Mouse (Mus musculus) E14TG2a.4 (cell line): ENCODE measurements at regions not wholly inside any gene's neighbourhood (a gene's known extent, or its start where the extent isn't known, plus 50 kb on each side); places are given as distances from the start of the nearest gene placed in this dataset.

ENCODE experiments used
- H3K27me3 ChIP-seq: 2 replicates; pipeline ENCODE4 v1.6.1; 2014; ENCODE audit warnings: low read length, control low read depth; ENCODE audit not compliant: insufficient read depth
- H3K36me3 ChIP-seq: 2 replicates; pipeline ENCODE4 v1.6.1; 2014; ENCODE audit warnings: low read length, control low read depth; ENCODE audit not compliant: insufficient read depth
- H3K4me1 ChIP-seq: replicated peaks from 2 replicates; pipeline ENCODE4 v1.6.1; 2014; ENCODE audit warnings: low read depth, low read length, control low read depth
- H3K4me3 ChIP-seq: replicated peaks from 2 replicates; pipeline ENCODE4 v1.5.1; 2014; ENCODE audit warnings: mild to moderate bottlenecking, low read length
- H3K9me3 ChIP-seq: 2 replicates; pipeline ENCODE4 v1.6.1; 2014; ENCODE audit warnings: low read length, control low read depth
- CTCF ChIP-seq: conservative IDR thresholded peaks from 2 replicates; pipeline ENCODE4 v1.5.1; 2014; ENCODE audit warnings: low read length
- NANOG ChIP-seq: IDR thresholded peaks from 2 replicates; pipeline ENCODE4 v1.6.1; 2014; ENCODE audit warnings: borderline replicate concordance, low read length, mixed read lengths
- POU5F1 ChIP-seq: IDR thresholded peaks from 2 replicates; pipeline ENCODE4 v1.6.1; 2014; ENCODE audit warnings: low read length, borderline replicate concordance

DNA sequence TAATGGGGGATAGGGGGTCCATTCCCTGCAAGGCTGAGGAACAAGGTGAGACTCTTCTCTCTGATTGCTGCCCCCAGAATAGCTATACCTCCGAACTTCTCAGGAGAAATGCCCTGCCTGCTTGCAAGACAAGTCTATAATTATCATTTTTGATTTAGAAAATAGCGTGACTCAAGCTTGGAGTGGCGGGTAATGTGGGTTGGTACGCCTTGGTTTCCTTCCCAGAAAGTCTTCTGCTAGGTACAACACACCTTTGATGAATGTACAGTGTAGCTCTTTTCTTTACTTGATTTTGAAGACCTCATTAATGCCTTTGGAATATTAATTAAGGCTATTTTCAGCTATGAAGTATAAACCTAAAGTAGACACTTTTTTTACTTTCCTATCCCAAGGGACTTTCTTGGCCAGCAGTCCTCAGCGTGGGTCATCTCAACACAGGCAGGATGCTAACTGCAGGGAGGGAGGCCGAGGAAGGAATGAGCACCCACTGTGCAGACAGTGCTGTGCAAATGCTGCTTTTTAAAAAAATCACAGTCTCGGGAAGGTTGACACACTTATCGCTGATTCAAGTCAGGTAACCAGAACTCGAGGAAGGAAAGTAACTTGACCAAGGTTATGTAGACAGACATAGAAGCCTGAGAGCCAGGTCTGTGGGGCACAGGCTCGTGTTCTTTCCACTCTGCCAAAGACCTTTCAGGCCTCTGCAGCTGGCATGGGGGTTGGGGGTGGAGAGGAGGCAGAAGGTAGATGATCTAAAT, 2034.8 kb upstream of the Lrrc6 start:
- Histone ChIP-seq H3K36me3 (no peaks in the 10 kb centered on the region), H3K27me3 (no peaks in the 10 kb centered on the region), H3K4me3 (no peak overlapping the region), H3K4me1 (no peaks in the 10 kb centered on the region), H3K9me3 (no peaks in the 10 kb centered on the region)
- TF ChIP-seq CTCF (no peak), NANOG (no peak), POU5F1 (no peak)

DNA sequence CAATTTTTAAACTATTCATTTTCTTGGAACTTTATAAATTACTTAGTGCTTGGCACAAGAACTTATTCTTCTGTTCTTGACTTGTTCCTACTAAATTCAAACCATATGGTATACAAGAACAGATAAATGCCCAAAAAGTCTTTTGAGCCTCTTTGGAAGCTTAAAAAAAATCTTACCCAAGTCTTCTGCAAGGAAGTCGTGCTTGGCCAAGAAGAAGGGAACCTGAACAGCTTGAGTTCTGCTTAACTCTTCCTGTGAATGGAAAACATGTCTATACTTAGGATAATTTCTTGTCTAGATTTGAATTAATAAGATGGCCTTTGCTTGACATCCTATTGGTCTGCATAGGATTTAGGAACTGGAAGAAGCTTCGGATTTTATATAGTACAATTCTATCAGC, 2020.0 kb upstream of the Lrrc6 start:
- no peaks in the 10 kb centered on the region for H3K27me3 ChIP-seq
- no peak for TF ChIP-seq CTCF
- TF ChIP-seq NANOG: no peak
- TF ChIP-seq POU5F1: no peak

DNA sequence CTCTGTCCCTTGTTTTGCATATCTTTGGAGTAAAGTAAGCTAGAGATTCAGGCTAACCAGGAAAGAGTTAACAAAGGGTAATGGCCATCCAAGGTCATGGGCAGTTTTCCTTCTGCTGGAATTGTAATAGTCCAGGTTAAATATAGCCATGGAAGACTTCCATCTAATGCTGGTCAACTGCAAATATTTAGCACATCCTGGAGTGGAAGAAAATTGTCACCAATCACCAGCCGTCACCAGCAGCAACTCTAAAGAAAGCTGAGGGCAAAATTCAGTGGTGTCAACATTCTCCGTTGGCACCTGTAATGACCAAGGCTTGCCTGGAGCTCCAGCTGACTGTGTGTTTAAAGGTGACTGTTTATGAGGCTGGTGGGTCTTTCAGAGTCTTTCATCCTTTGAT, 2011.7 kb upstream of the Lrrc6 start:
- H3K36me3 ChIP-seq: no peaks in the 10 kb centered on the region
- H3K4me3 ChIP-seq: no peak overlapping the region
- H3K4me1 ChIP-seq: no peaks in the 10 kb centered on the region
- no peaks in the 10 kb centered on the region for H3K9me3 ChIP-seq
- no peaks in the 10 kb centered on the region for H3K27me3 ChIP-seq
- TF ChIP-seq NANOG (no peak), POU5F1 (no peak)

More for the DNA sequence above, 2020.0 kb upstream of the Lrrc6 start:
- H3K9me3 ChIP-seq: no peaks in the 10 kb centered on the region
- H3K4me1 ChIP-seq: no peaks in the 10 kb centered on the region
- no peak overlapping the region for H3K4me3 ChIP-seq
- no peaks in the 10 kb centered on the region for H3K36me3 ChIP-seq

DNA sequence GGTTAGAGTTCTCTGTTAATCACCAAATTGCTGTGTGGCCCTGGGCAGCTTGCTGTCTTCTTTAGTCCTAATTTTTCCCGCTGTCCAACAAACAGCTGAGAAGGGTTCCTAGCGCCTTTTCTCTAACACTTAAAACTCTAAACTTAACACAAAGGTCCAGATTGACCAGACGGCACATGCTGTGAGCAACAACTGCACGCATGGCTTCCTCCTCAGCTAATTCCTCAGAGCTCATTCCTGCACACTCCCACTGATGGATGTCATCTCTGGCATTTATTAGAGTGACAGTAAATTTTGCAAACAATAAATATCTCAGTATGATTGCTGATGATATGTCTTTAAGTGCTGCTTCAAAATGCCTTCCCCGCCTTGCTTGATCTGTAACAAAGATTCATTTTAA, 2007.5 kb upstream of the Lrrc6 start:
- H3K4me3 ChIP-seq: no peak overlapping the region
- no peaks in the 10 kb centered on the region for H3K4me1 ChIP-seq
- H3K27me3 ChIP-seq: no peaks in the 10 kb centered on the region
- TF ChIP-seq NANOG (no peak), POU5F1 (no peak), CTCF (no peak)
- H3K9me3 ChIP-seq: no peaks in the 10 kb centered on the region
- no peaks in the 10 kb centered on the region for H3K36me3 ChIP-seq

DNA sequence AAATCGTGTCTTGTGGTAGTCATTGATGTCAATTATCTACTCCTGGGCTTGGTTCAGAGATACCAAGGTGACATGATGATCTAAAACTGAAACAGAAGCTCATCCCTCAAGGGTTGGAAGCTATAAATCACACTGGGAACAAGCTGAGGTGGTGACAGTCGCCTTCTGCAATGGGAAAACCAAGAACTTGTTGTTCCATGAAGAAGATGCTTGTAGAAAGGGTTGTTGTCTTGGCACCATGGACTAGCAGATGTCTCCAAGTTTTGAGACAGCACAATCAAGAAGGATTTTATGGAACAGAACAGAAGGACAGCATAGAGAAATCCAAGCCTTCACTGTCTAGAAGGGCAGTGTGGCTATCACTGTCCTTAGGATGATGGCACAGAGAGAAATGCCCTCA, 2005.4 kb upstream of the Lrrc6 start:
- H3K4me3 ChIP-seq: no peak overlapping the region
- no peaks in the 10 kb centered on the region for H3K27me3 ChIP-seq
- TF ChIP-seq NANOG: no peak
- no peak for TF ChIP-seq POU5F1
- TF ChIP-seq CTCF: no peak
- H3K36me3 ChIP-seq: no peaks in the 10 kb centered on the region
- H3K9me3 ChIP-seq: no peaks in the 10 kb centered on the region
- no peaks in the 10 kb centered on the region for H3K4me1 ChIP-seq

DNA sequence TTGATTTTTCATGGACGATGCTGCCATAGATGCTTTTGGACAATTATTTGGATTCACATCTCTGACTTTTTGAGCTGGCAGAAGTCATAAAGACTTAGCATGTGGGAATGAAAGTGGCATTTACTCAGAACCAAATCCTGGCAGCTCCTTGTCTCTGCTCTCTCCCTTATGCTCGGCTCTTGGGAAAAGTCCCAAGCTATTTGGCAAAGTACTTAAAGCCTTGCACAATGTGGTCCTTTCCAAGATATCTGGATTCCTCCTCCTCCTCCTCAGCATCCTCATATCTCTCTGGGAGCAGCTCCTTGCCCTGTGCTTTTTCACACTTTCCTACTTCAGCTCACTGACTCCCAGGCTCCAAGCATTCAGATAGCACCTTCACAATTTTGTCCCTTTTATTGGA, 1995.7 kb upstream of the Lrrc6 start:
- Histone ChIP-seq H3K36me3 (no peaks in the 10 kb centered on the region), H3K27me3 (no peaks in the 10 kb centered on the region), H3K4me3 (no peak overlapping the region), H3K4me1 (no peaks in the 10 kb centered on the region), H3K9me3 (no peaks in the 10 kb centered on the region)
- TF ChIP-seq POU5F1 (no peak), CTCF (no peak), NANOG (no peak)

DNA sequence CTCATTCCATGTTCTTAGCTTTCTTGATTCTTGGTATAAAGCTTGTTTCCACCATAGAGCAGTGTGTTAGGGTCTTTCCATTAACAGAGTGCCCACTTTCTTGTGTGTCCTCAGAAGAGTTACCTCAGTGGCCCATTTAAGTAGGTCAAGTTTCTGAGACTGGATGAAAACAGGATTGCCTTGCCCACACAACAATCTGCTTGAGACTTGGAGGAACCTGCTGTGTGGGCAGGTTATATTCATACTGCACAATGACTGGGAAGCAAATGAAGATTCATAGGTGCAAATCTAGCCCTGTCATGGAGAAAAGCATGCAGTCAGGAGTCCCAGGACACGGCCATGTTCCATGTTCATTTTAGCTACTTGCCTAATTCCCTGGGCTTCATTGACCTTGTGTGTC, 1984.1 kb upstream of the Lrrc6 start:
- H3K4me1 ChIP-seq: no peaks in the 10 kb centered on the region
- no peaks in the 10 kb centered on the region for H3K9me3 ChIP-seq
- H3K27me3 ChIP-seq: no peaks in the 10 kb centered on the region
- no peak overlapping the region for H3K4me3 ChIP-seq
- TF ChIP-seq NANOG (no peak), POU5F1 (no peak), CTCF (no peak)
- H3K36me3 ChIP-seq: no peaks in the 10 kb centered on the region

DNA sequence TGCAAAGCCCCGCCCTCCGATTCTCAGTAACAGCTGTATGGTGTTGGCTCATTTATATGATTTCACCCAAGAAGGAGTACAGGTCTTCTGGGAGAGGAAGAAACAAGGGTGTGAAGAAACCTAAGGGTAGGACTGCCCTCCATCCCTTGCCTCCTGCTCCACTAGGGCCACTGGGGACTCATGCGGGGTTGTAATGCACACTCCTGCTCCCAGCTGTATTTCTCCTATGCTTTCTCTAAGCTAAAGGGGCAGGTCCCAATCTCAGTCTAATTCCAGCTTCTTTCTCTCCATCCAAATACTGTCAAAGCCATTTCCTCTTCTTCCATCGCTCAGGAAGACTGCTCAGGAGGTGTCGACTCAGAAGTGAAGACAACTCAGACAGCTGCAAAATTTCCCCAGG, 1977.0 kb upstream of the Lrrc6 start:
- Histone ChIP-seq H3K4me1 (no peaks in the 10 kb centered on the region), H3K9me3 (no peaks in the 10 kb centered on the region), H3K4me3 (no peak overlapping the region), H3K27me3 (no peaks in the 10 kb centered on the region), H3K36me3 (no peaks in the 10 kb centered on the region)
- no peak for TF ChIP-seq NANOG
- TF ChIP-seq POU5F1: no peak
- TF ChIP-seq CTCF: no peak

DNA sequence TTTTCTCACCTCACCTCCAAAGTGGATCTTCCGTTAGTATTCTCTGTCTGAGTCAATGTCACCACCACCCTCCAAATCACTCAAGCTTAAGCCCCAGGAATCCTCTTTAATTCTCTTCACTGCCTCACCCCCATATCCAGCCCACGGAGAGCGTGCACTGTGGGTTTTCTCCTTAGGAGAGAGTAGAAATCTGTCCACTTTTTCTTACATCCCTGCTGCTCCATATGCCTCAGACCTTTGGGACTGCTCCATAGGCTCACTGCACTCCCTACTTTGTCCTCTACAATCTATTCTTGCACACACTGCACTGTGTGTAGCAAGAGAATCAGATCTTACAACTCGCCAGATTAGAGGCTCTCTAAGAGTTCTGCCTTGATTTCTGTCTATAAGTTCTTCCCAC, 1971.2 kb upstream of the Lrrc6 start:
- Histone ChIP-seq H3K27me3 (no peaks in the 10 kb centered on the region), H3K4me3 (no peak overlapping the region), H3K4me1 (no peaks in the 10 kb centered on the region), H3K9me3 (no peaks in the 10 kb centered on the region), H3K36me3 (no peaks in the 10 kb centered on the region)
- TF ChIP-seq CTCF (no peak), NANOG (no peak), POU5F1 (no peak)
